In genomic region chr6:83866423-83866822, GRCm38 (mm10) we compare ENCODE assay signal across 8 mouse cellular contexts. TPM values are rescaled to one million over a fixed set of nuclear protein-coding genes. Genes with fewer than 3 reads are reported as not detected.
DNase-seq lines count a peak whose midpoint lies in the region; ATAC-seq lines count a peak whose summit lies in the region.

No protein-coding gene starts in this region.

- H3K36me3 ChIP-seq in kidney, embryonic 15.5 days = no peaks in the 10 kb centered on the region
- no peaks in the 10 kb centered on the region for H3K36me3 ChIP-seq in embryonic facial prominence, embryonic 14.5 days (ENCODE audit: control insufficient read depth, insufficient read depth, low read length)
- no peaks in the 10 kb centered on the region for H3K36me3 ChIP-seq in hindbrain, embryonic 14.5 days (replicated peaks; ENCODE audit: control insufficient read depth, insufficient read depth)
- no peaks in the 10 kb centered on the region for H3K36me3 ChIP-seq in midbrain, embryonic 13.5 days

- H3K4me1 ChIP-seq in kidney, embryonic 15.5 days = peaks cover 15% of the 10 kb centered on the region
- H3K4me1 ChIP-seq in embryonic facial prominence, embryonic 14.5 days (ENCODE audit: control insufficient read depth, insufficient read depth, low read length) = 0 out of 2 replicates have a peak, but pooled peaks cover 2% of the 10 kb centered on the region
- 0 out of 2 replicates have a peak, but pooled peaks cover 8% of the 10 kb centered on the region for H3K4me1 ChIP-seq in hindbrain, embryonic 14.5 days (replicated peaks; ENCODE audit: control insufficient read depth, insufficient read depth, low read length)
- peaks cover 14% of the 10 kb centered on the region for H3K4me1 ChIP-seq in midbrain, embryonic 13.5 days (replicated peaks)

- ATAC-seq in kidney, embryonic 15.5 days (replicated peaks; ENCODE audit: low FRiP score) = peak; percentile 47; the same call in 1 of the 2 replicates
- no peak for ATAC-seq in embryonic facial prominence, embryonic 14.5 days (ENCODE audit: low read depth)
- no peak for ATAC-seq in hindbrain, embryonic 14.5 days (ENCODE audit: low FRiP score)
- ATAC-seq in midbrain, embryonic 13.5 days = no peak

- no peaks in the 10 kb centered on the region for H3K27me3 ChIP-seq in kidney, embryonic 15.5 days
- no peaks in the 10 kb centered on the region for H3K27me3 ChIP-seq in embryonic facial prominence, embryonic 14.5 days (replicated peaks; ENCODE audit: control insufficient read depth, insufficient read depth, low read length)
- H3K27me3 ChIP-seq in hindbrain, embryonic 14.5 days (ENCODE audit: control insufficient read depth, insufficient read depth, low read length) = no peaks in the 10 kb centered on the region
- H3K27me3 ChIP-seq in midbrain, embryonic 13.5 days = peaks cover 7% of the 10 kb centered on the region

- WGBS in kidney, embryonic 15.5 days = 27% methylated on average over 4 of the region's 4 CpGs
- WGBS in embryonic facial prominence, embryonic 14.5 days = 29% methylated on average over 4 of the region's 4 CpGs
- WGBS in hindbrain, embryonic 14.5 days = 43% methylated on average over 4 of the region's 4 CpGs
- 35% methylated on average over 4 of the region's 4 CpGs for WGBS in midbrain, embryonic 13.5 days

- no peak overlapping the region for H3K9ac ChIP-seq in kidney, embryonic 15.5 days
- no peak overlapping the region for H3K9ac ChIP-seq in embryonic facial prominence, embryonic 14.5 days (ENCODE audit: low read depth, low read length)
- H3K9ac ChIP-seq in hindbrain, embryonic 14.5 days = no peak overlapping the region
- no peak overlapping the region for H3K9ac ChIP-seq in midbrain, embryonic 13.5 days (replicated peaks)

- peak overlapping the region; percentile 77; the same call in 1 of the 2 replicates for H3K4me3 ChIP-seq in kidney, embryonic 15.5 days (replicated peaks)
- H3K4me3 ChIP-seq in embryonic facial prominence, embryonic 14.5 days (ENCODE audit: low read depth, low read length) = no peak overlapping the region
- peak overlapping the region; percentile 70; the same call in 1 of the 2 replicates for H3K4me3 ChIP-seq in hindbrain, embryonic 14.5 days (replicated peaks; ENCODE audit: low read length)
- peak overlapping the region; percentile 67; the same call in 1 of the 2 replicates for H3K4me3 ChIP-seq in midbrain, embryonic 13.5 days (replicated peaks)

- no peak for DNase-seq in kidney, postnatal 25 days
- no peak for DNase-seq in embryonic facial prominence, embryonic 14.5 days (ENCODE audit: low spot score)
- DNase-seq in hindbrain, embryonic 14.5 days (ENCODE audit: low spot score) = no peak
- no peak for DNase-seq in layer of hippocampus, adult 18-20 months (ENCODE audit: low spot score in 2 of 2)
- no peak for DNase-seq in ovary, postnatal 10 days (ENCODE audit: low spot score)
- no peak for DNase-seq in adrenal gland, postnatal 10 days

- no peak overlapping the region for H3K27ac ChIP-seq in kidney, embryonic 15.5 days
- no peak overlapping the region for H3K27ac ChIP-seq in embryonic facial prominence, embryonic 14.5 days (replicated peaks; ENCODE audit: low read depth, low read length)
- H3K27ac ChIP-seq in hindbrain, embryonic 14.5 days = no peak overlapping the region
- no peak overlapping the region for H3K27ac ChIP-seq in midbrain, embryonic 13.5 days

- no peaks in the 10 kb centered on the region for H3K9me3 ChIP-seq in kidney, embryonic 15.5 days (replicated peaks)
- H3K9me3 ChIP-seq in embryonic facial prominence, embryonic 14.5 days (ENCODE audit: control insufficient read depth, low read length) = no peaks in the 10 kb centered on the region
- H3K9me3 ChIP-seq in hindbrain, embryonic 14.5 days (ENCODE audit: control insufficient read depth, low read length) = no peaks in the 10 kb centered on the region
- no peaks in the 10 kb centered on the region for H3K9me3 ChIP-seq in midbrain, embryonic 13.5 days

- peak overlapping the region; percentile 100 for H3K4me2 ChIP-seq in kidney, embryonic 15.5 days
- peak overlapping the region; percentile 100 for H3K4me2 ChIP-seq in embryonic facial prominence, embryonic 14.5 days (ENCODE audit: low read depth, low read length)
- peak overlapping the region; percentile 86 for H3K4me2 ChIP-seq in hindbrain, embryonic 14.5 days (replicated peaks)
- H3K4me2 ChIP-seq in midbrain, embryonic 13.5 days (replicated peaks) = peak overlapping the region; percentile 99

RNA-seq across cellular contexts. Expression of gene Zfp638, which starts 0.5 kb away (rescaled TPM):
- polyA plus RNA-seq in kidney, embryonic 15.5 days (2015; fragmentation: Nextera tagmentation; extraction: Ambion mirVana) = 56.9 and 67.7 TPM in 2 replicates
- polyA plus RNA-seq in embryonic facial prominence, embryonic 14.5 days (2014; fragmentation: Nextera tagmentation; extraction: Ambion mirVana) = 62.1 and 66.2 TPM in 2 replicates
- polyA plus RNA-seq in hindbrain, embryonic 14.5 days (2014; fragmentation: Nextera tagmentation; extraction: Ambion mirVana) = 96.5 and 97.4 TPM in 2 replicates
- 96.5 TPM in 2 replicates for polyA plus RNA-seq in midbrain, embryonic 13.5 days (2015; fragmentation: Nextera tagmentation; extraction: Ambion mirVana)
- 100 to 1,000 TPM; 134 to 139 TPM for total RNA-seq in layer of hippocampus, adult 18-20 months (2021)
- 10 to 100 TPM; 69.6 to 82.5 TPM for total RNA-seq in adrenal gland, postnatal 10 days (2021)

RNA-seq across cellular contexts. Expression of gene Paip2b, which starts 34.9 kb away (rescaled TPM):
- polyA plus RNA-seq in kidney, embryonic 15.5 days (2015; fragmentation: Nextera tagmentation; extraction: Ambion mirVana) = 16.8 and 25.7 TPM in 2 replicates
- polyA plus RNA-seq in embryonic facial prominence, embryonic 14.5 days (2014; fragmentation: Nextera tagmentation; extraction: Ambion mirVana) = 17.2 and 17.3 TPM in 2 replicates
- 22.1 and 28.3 TPM in 2 replicates for polyA plus RNA-seq in hindbrain, embryonic 14.5 days (2014; fragmentation: Nextera tagmentation; extraction: Ambion mirVana)
- polyA plus RNA-seq in midbrain, embryonic 13.5 days (2015; fragmentation: Nextera tagmentation; extraction: Ambion mirVana) = 29.7 and 35.8 TPM in 2 replicates
- 10 to 100 TPM; 62.2 to 64.0 TPM for total RNA-seq in layer of hippocampus, adult 18-20 months (2021)
- total RNA-seq in adrenal gland, postnatal 10 days (2021) = 10 to 100 TPM; 24.8 to 25.4 TPM
